Mouse (Mus musculus) brain, embryonic 18.5 days (tissue): ENCODE measurements around the gene Cpne4.

Experiments used
- DNase-seq: peaks from one replicate; pipeline ENCODE4 v3.0.0-alpha.2; 2012; ENCODE audit warnings: low read depth, low spot score

The Cpne4 gene

GRCm38 (mm10) chr9:104874157-104874556 lies 327.1 kb downstream of the Cpne4 start:
- no peak for DNase-seq

- DNase-seq = no peak
These were observed 329.9 kb downstream of the Cpne4 start for GRCm38 (mm10) chr9:104877014-104877413.

- no peak for DNase-seq
These were observed 331.5 kb downstream of the Cpne4 start for GRCm38 (mm10) chr9:104878558-104878957.

GRCm38 (mm10) chr9:104890517-104890916 lies 343.4 kb downstream of the Cpne4 start:
- no peak for DNase-seq

GRCm38 (mm10) chr9:104895360-104895759 lies 348.3 kb downstream of the Cpne4 start:
- no peak for DNase-seq

- no peak for DNase-seq
These were observed 354.0 kb downstream of the Cpne4 start for GRCm38 (mm10) chr9:104901118-104901517.

- no peak for DNase-seq
These were observed 354.7 kb downstream of the Cpne4 start for GRCm38 (mm10) chr9:104901827-104902226.

- no peak for DNase-seq
These were observed 365.6 kb downstream of the Cpne4 start for GRCm38 (mm10) chr9:104912686-104913085.

GRCm38 (mm10) chr9:104913327-104913726 lies 366.2 kb downstream of the Cpne4 start:
- no peak for DNase-seq

- DNase-seq = no peak
These were observed 374.1 kb downstream of the Cpne4 start for GRCm38 (mm10) chr9:104921197-104921596.

GRCm38 (mm10) chr9:104922051-104922450 lies 375.0 kb downstream of the Cpne4 start:
- no peak for DNase-seq

- no peak for DNase-seq
These were observed 381.7 kb downstream of the Cpne4 start for GRCm38 (mm10) chr9:104928806-104929205.

GRCm38 (mm10) chr9:104940389-104940788 lies 393.3 kb downstream of the Cpne4 start:
- DNase-seq = no peak

GRCm38 (mm10) chr9:104950551-104950950 lies 403.5 kb downstream of the Cpne4 start:
- DNase-seq = no peak

GRCm38 (mm10) chr9:104952176-104952575 lies 405.1 kb downstream of the Cpne4 start:
- no peak for DNase-seq

- no peak for DNase-seq
These were observed 425.7 kb downstream of the Cpne4 start for GRCm38 (mm10) chr9:104972828-104973227.

- no peak for DNase-seq
These were observed 435.0 kb downstream of the Cpne4 start for GRCm38 (mm10) chr9:104981934-104982548.

GRCm38 (mm10) chr9:104998225-104998624 lies 451.1 kb downstream of the Cpne4 start:
- DNase-seq = no peak

- DNase-seq = no peak
These were observed 463.6 kb downstream of the Cpne4 start for GRCm38 (mm10) chr9:105010721-105011120.

- no peak for DNase-seq
These were observed 471.1 kb downstream of the Cpne4 start for GRCm38 (mm10) chr9:105018186-105018585.

GRCm38 (mm10) chr9:105028311-105028710 lies 481.2 kb downstream of the Cpne4 start:
- no peak for DNase-seq

GRCm38 (mm10) chr9:105032572-105032971 lies 485.5 kb downstream of the Cpne4 start:
- DNase-seq = no peak

- no peak for DNase-seq
These were observed 486.6 kb downstream of the Cpne4 start for GRCm38 (mm10) chr9:105033641-105034040.

GRCm38 (mm10) chr9:105037847-105038246 lies 490.8 kb downstream of the Cpne4 start:
- DNase-seq = no peak
